12 mouse cellular contexts compared by ENCODE assay signal in genomic region chr2:152704811-152705370, GRCm38 (mm10). TPM values are rescaled to one million over a fixed set of nuclear protein-coding genes. Genes with fewer than 3 reads are reported as not detected.
DNase-seq lines count a peak whose midpoint lies in the region; ATAC-seq lines count a peak whose summit lies in the region.
"Had no signal": no experiment of that assay in that cellular context is flagged by ENCODE, and none has a peak within 500 bp of the region (broad histone marks: within the 10 kb centered on the region; RNA-seq: fewer than 3 reads in every experiment).

No protein-coding gene starts in this region.

- H3K27ac ChIP-seq in kidney, embryonic 16.5 days (ENCODE audit: low read length): no peak overlapping the region
- H3K27ac ChIP-seq in embryonic facial prominence, embryonic 14.5 days (replicated peaks; ENCODE audit: low read depth, low read length): peak overlapping the region; percentile 96
- 0 out of 2 replicates have a peak overlapping the region, but pooled peaks have one; percentile 87 for H3K27ac ChIP-seq in midbrain, embryonic 15.5 days

- no peaks in the 10 kb centered on the region for H3K9me3 ChIP-seq in kidney, embryonic 16.5 days (ENCODE audit: low read length)
- no peaks in the 10 kb centered on the region for H3K9me3 ChIP-seq in embryonic facial prominence, embryonic 14.5 days (ENCODE audit: control insufficient read depth, low read length)
- no peaks in the 10 kb centered on the region for H3K9me3 ChIP-seq in midbrain, embryonic 15.5 days

- 89% methylated on average over 14 of the region's 14 CpGs for WGBS in kidney, embryonic 16.5 days
- 87% methylated on average over 12 of the region's 14 CpGs for WGBS in embryonic facial prominence, embryonic 14.5 days
- WGBS in midbrain, embryonic 15.5 days: 91% methylated on average over 14 of the region's 14 CpGs

- H3K4me2 ChIP-seq in kidney, embryonic 16.5 days (replicated peaks; ENCODE audit: low read depth, low read length): no peak overlapping the region
- H3K4me2 ChIP-seq in embryonic facial prominence, embryonic 14.5 days (ENCODE audit: low read depth, low read length): no peak overlapping the region
- no peak overlapping the region for H3K4me2 ChIP-seq in midbrain, embryonic 15.5 days
- H3K4me2 ChIP-seq: heart, embryonic 11.5 days had no signal

- peaks cover 55% of the 10 kb centered on the region for H3K36me3 ChIP-seq in kidney, embryonic 16.5 days (ENCODE audit: insufficient read depth, low read length)
- H3K36me3 ChIP-seq in embryonic facial prominence, embryonic 14.5 days (ENCODE audit: control insufficient read depth, insufficient read depth, low read length): peaks cover 68% of the 10 kb centered on the region
- H3K36me3 ChIP-seq in midbrain, embryonic 15.5 days (replicated peaks): peaks cover 51% of the 10 kb centered on the region

- ATAC-seq in kidney, embryonic 16.5 days (ENCODE audit: low FRiP score, low TSS enrichment): no peak
- no peak for ATAC-seq in embryonic facial prominence, embryonic 14.5 days (ENCODE audit: low read depth)
- no peak for ATAC-seq in midbrain, embryonic 15.5 days (replicated peaks)

- DNase-seq in kidney, adult 11 months: no peak
- DNase-seq in cerebellum, adult 9-11 months: peak; percentile 70
- no peak for DNase-seq in embryonic facial prominence, embryonic 14.5 days (ENCODE audit: low spot score)
- DNase-seq in embryo, embryonic 9.5 days (ENCODE audit: extremely low spot score): no peak
- DNase-seq in testis, postnatal 14 days (ENCODE audit: low spot score): no peak
- DNase-seq: kidney, adult 9 months; lung, adult 18-20 months; spleen, adult 18-20 months had no signal

- H3K4me1 ChIP-seq in kidney, embryonic 16.5 days (ENCODE audit: insufficient read depth, low read length): peaks cover 35% of the 10 kb centered on the region
- peaks cover 32% of the 10 kb centered on the region for H3K4me1 ChIP-seq in embryonic facial prominence, embryonic 14.5 days (ENCODE audit: control insufficient read depth, insufficient read depth, low read length)
- H3K4me1 ChIP-seq in midbrain, embryonic 15.5 days: peaks cover 23% of the 10 kb centered on the region

- 0 out of 2 replicates have a peak overlapping the region, but pooled peaks have one; percentile 19 for H3K9ac ChIP-seq in kidney, embryonic 16.5 days (replicated peaks; ENCODE audit: low read length)
- no peak overlapping the region for H3K9ac ChIP-seq in embryonic facial prominence, embryonic 14.5 days (ENCODE audit: low read depth, low read length)
- no peak overlapping the region for H3K9ac ChIP-seq in midbrain, embryonic 15.5 days

- H3K4me3 ChIP-seq in kidney, embryonic 16.5 days (ENCODE audit: low read length): no peak overlapping the region
- H3K4me3 ChIP-seq in embryonic facial prominence, embryonic 14.5 days (ENCODE audit: low read depth, low read length): no peak overlapping the region
- no peak overlapping the region for H3K4me3 ChIP-seq in midbrain, embryonic 15.5 days
- H3K4me3 ChIP-seq: left cerebral cortex, adult 2 months had no signal

- no peaks in the 10 kb centered on the region for H3K27me3 ChIP-seq in kidney, embryonic 16.5 days (ENCODE audit: insufficient read depth, low read length)
- no peaks in the 10 kb centered on the region for H3K27me3 ChIP-seq in embryonic facial prominence, embryonic 14.5 days (replicated peaks; ENCODE audit: control insufficient read depth, insufficient read depth, low read length)
- H3K27me3 ChIP-seq in midbrain, embryonic 15.5 days (replicated peaks): no peaks in the 10 kb centered on the region

RNA-seq across cellular contexts. Expression of gene Mcts2, which starts 18.1 kb away (rescaled TPM):
- 27.6 and 28.0 TPM in 2 replicates for polyA plus RNA-seq in kidney, embryonic 16.5 days (2015; fragmentation: Nextera tagmentation; extraction: Ambion mirVana)
- 26.7 and 30.2 TPM in 2 replicates for polyA plus RNA-seq in embryonic facial prominence, embryonic 14.5 days (2014; fragmentation: Nextera tagmentation; extraction: Ambion mirVana)
- 33.7 and 34.3 TPM in 2 replicates for polyA plus RNA-seq in midbrain, embryonic 15.5 days (2015; fragmentation: Nextera tagmentation; extraction: Ambion mirVana)

RNA-seq across cellular contexts. Expression of gene Id1, which starts 31.2 kb away (rescaled TPM):
- polyA plus RNA-seq in kidney, embryonic 16.5 days (2015; fragmentation: Nextera tagmentation; extraction: Ambion mirVana): 139 and 151 TPM in 2 replicates
- polyA plus RNA-seq in embryonic facial prominence, embryonic 14.5 days (2014; fragmentation: Nextera tagmentation; extraction: Ambion mirVana): 128 and 138 TPM in 2 replicates
- 30.7 and 33.7 TPM in 2 replicates for polyA plus RNA-seq in midbrain, embryonic 15.5 days (2015; fragmentation: Nextera tagmentation; extraction: Ambion mirVana)

RNA-seq across cellular contexts. Expression of gene H13, which starts 35.6 kb away (rescaled TPM):
- polyA plus RNA-seq in kidney, embryonic 16.5 days (2015; fragmentation: Nextera tagmentation; extraction: Ambion mirVana): 158 and 159 TPM in 2 replicates
- 122 and 134 TPM in 2 replicates for polyA plus RNA-seq in embryonic facial prominence, embryonic 14.5 days (2014; fragmentation: Nextera tagmentation; extraction: Ambion mirVana)
- 178 and 186 TPM in 2 replicates for polyA plus RNA-seq in midbrain, embryonic 15.5 days (2015; fragmentation: Nextera tagmentation; extraction: Ambion mirVana)

RNA-seq across cellular contexts. Expression of gene Cox4i2, which starts 49.1 kb away (rescaled TPM):
- polyA plus RNA-seq in kidney, embryonic 16.5 days (2015; fragmentation: Nextera tagmentation; extraction: Ambion mirVana): 19.6 and 22.1 TPM in 2 replicates
- polyA plus RNA-seq in embryonic facial prominence, embryonic 14.5 days (2014; fragmentation: Nextera tagmentation; extraction: Ambion mirVana): 19.1 and 27.0 TPM in 2 replicates
- polyA plus RNA-seq in midbrain, embryonic 15.5 days (2015; fragmentation: Nextera tagmentation; extraction: Ambion mirVana): 5.2 and 6.4 TPM in 2 replicates
